Mouse (Mus musculus) limb, embryonic 12.5 days (tissue): ENCODE results near the gene Krt80. TPM values are rescaled to one million over a fixed set of nuclear protein-coding genes. Genes with fewer than 3 reads are reported as not detected.

Experiments used
- ATAC-seq: fragments of 200-750 bp; cut with Nextera tagmentation; 2 replicates; pipeline ENCODE4 v1.8.0; 2017; ENCODE audit warnings: low read depth, moderate TSS enrichment; ENCODE audit not compliant: insufficient number of reproducible peaks, insufficient read depth, low FRiP score, low TSS enrichment
- H3K27ac ChIP-seq: fragments of 300-500 bp; sonication (generic); 2 replicates; pipeline ENCODE4 v1.5.1; 2016; ENCODE audit warnings: mild to moderate bottlenecking, moderate library complexity
- H3K27me3 ChIP-seq: fragments of 300-500 bp; sonication (generic); 2 replicates; pipeline ENCODE4 v1.6.1; 2016; ENCODE audit warnings: mild to moderate bottlenecking, moderate library complexity
- H3K36me3 ChIP-seq: fragments of 300-500 bp; sonication (generic); 2 replicates; pipeline ENCODE4 v1.6.1; 2016; ENCODE audit warnings: mild to moderate bottlenecking, moderate library complexity
- H3K4me1 ChIP-seq: fragments of 300-500 bp; sonication (generic); replicated peaks from 2 replicates; pipeline ENCODE4 v1.6.1; 2016
- H3K4me2 ChIP-seq: fragments of 300-500 bp; sonication (generic); 2 replicates; pipeline ENCODE4 v1.6.1; 2016; ENCODE audit warnings: mild to moderate bottlenecking, moderate library complexity
- H3K4me3 ChIP-seq: fragments of 300-500 bp; sonication (generic); replicated peaks from 2 replicates; pipeline ENCODE4 v1.5.1; 2016; ENCODE audit warnings: mild to moderate bottlenecking
- H3K9ac ChIP-seq: fragments of 300-500 bp; sonication (generic); replicated peaks from 2 replicates; pipeline ENCODE4 v1.6.1; 2016; ENCODE audit warnings: mild to moderate bottlenecking, moderate library complexity
- H3K9me3 ChIP-seq: fragments of 300-500 bp; sonication (generic); 2 replicates; pipeline ENCODE4 v1.6.1; 2016; ENCODE audit warnings: mild to moderate bottlenecking, moderate library complexity
- WGBS: fragments of 180-500 bp; shearing (Covaris S2); methylation state at CpG from one replicate; pipeline ENCODE4 v1.1.7; 2016; 5-methylcytosine and 5-hydroxymethylcytosine counted together
- polyA plus RNA-seq: library from polyadenylated mRNA; unstranded; fragments of >200 nt; fragmentation: Nextera tagmentation; extraction: Ambion mirVana; gene quantifications from 2 replicates; pipeline ENCODE4 v1.2.1, GENCODE M21; 2016

The Krt80 gene
- polyA plus RNA-seq, 1 experiment from 2014 or later: 0.26 TPM

DNA sequence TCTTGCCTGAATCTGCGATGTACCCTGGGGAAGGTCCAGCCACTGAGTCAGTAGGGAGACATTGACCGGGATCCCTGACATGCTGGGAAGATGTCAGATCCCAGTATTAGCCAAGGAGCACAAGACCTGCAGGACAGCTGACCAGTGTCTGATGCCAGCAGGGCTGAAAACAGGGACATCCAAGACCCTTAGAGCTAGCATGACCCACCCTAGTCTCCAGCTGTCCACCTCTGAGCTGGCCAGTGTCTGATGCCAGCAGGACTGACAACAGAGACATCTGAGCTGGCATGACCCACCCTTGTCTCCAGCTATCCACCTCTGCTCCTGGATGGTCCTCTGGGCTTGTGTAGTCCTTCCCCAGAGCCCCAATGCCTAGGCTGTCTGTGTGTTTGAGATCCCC is 3.0 kb downstream of the Krt80 start:
- WGBS: 66% methylated on average over 2 of the region's 2 CpGs
- Histone ChIP-seq H3K9ac (no peak overlapping the region), H3K9me3 (no peaks in the 10 kb centered on the region)

GRCm38 (mm10) chr15:101366482-101366881 is 3.5 kb downstream of the Krt80 start:
- H3K9me3 ChIP-seq: no peaks in the 10 kb centered on the region
- no peak overlapping the region for H3K9ac ChIP-seq
- no peak overlapping the region for H3K4me2 ChIP-seq
- H3K4me3 ChIP-seq: no peak overlapping the region
- H3K4me1 ChIP-seq: peaks cover 10% of the 10 kb centered on the region; the same call in 1 of the 2 replicates
- H3K27ac ChIP-seq: no peak overlapping the region
- H3K36me3 ChIP-seq: no peaks in the 10 kb centered on the region
- 50% methylated on average over 3 of the region's 3 CpGs for whole genome bisulfite sequencing
- ATAC-seq: no peak
- H3K27me3 ChIP-seq: peaks cover 7% of the 10 kb centered on the region; the same call in 1 of the 2 replicates

More for the DNA sequence above, 3.0 kb downstream of the Krt80 start:
- Histone ChIP-seq H3K27me3 (peaks cover 7% of the 10 kb centered on the region; the same call in 1 of the 2 replicates), H3K4me1 (peaks cover 10% of the 10 kb centered on the region; the same call in 1 of the 2 replicates), H3K4me2 (no peak overlapping the region), H3K27ac (no peak overlapping the region), H3K36me3 (no peaks in the 10 kb centered on the region), H3K4me3 (no peak overlapping the region)
- no peak for ATAC-seq

- H3K36me3 ChIP-seq: no peaks in the 10 kb centered on the region
- H3K9ac ChIP-seq: no peak overlapping the region
- H3K9me3 ChIP-seq: no peaks in the 10 kb centered on the region
- no peak overlapping the region for H3K4me2 ChIP-seq
- H3K4me1 ChIP-seq: peaks cover 10% of the 10 kb centered on the region; the same call in 1 of the 2 replicates
- no peak for ATAC-seq
- H3K27me3 ChIP-seq: peaks cover 7% of the 10 kb centered on the region; the same call in 1 of the 2 replicates
- no peak overlapping the region for H3K27ac ChIP-seq
- H3K4me3 ChIP-seq: no peak overlapping the region
- 66% methylated on average over 4 of the region's 4 CpGs for WGBS
Observed at GRCm38 (mm10) chr15:101365721-101366120, 4.2 kb downstream of the Krt80 start.

- Histone ChIP-seq H3K9ac (no peak overlapping the region), H3K4me3 (no peak overlapping the region), H3K27me3 (peaks cover 7% of the 10 kb centered on the region; the same call in 1 of the 2 replicates), H3K27ac (no peak overlapping the region), H3K4me1 (peaks cover 10% of the 10 kb centered on the region; the same call in 1 of the 2 replicates), H3K4me2 (no peak overlapping the region), H3K9me3 (no peaks in the 10 kb centered on the region), H3K36me3 (no peaks in the 10 kb centered on the region)
- ATAC-seq: no peak
- 58% methylated on average over 7 of the region's 7 CpGs for WGBS
Observed at GRCm38 (mm10) chr15:101364891-101365671, 4.9 kb downstream of the Krt80 start.

GRCm38 (mm10) chr15:101364425-101364824 is 5.5 kb downstream of the Krt80 start:
- Histone ChIP-seq H3K4me2 (no peak overlapping the region), H3K4me1 (peaks cover 4% of the 10 kb centered on the region; the same call in 1 of the 2 replicates), H3K27ac (no peak overlapping the region), H3K9me3 (no peaks in the 10 kb centered on the region), H3K9ac (no peak overlapping the region), H3K27me3 (peaks cover 3% of the 10 kb centered on the region; the same call in 1 of the 2 replicates), H3K4me3 (no peak overlapping the region), H3K36me3 (no peaks in the 10 kb centered on the region)
- 61% methylated on average over 6 of the region's 6 CpGs for WGBS
- ATAC-seq: no peak

GRCm38 (mm10) chr15:101363933-101364332 is 6.0 kb downstream of the Krt80 start:
- Histone ChIP-seq H3K4me3 (no peak overlapping the region), H3K9ac (no peak overlapping the region), H3K27ac (no peak overlapping the region), H3K4me2 (no peak overlapping the region), H3K9me3 (no peaks in the 10 kb centered on the region), H3K36me3 (no peaks in the 10 kb centered on the region), H3K27me3 (no peaks in the 10 kb centered on the region; the same call in 1 of the 2 replicates), H3K4me1 (peaks cover 3% of the 10 kb centered on the region; the same call in 1 of the 2 replicates)
- 64% methylated on average over 6 of the region's 6 CpGs for WGBS
- ATAC-seq: no peak

GRCm38 (mm10) chr15:101362393-101363010 is 7.5 kb downstream of the Krt80 start:
- Histone ChIP-seq H3K4me1 (peaks cover 3% of the 10 kb centered on the region; the same call in 1 of the 2 replicates), H3K4me2 (no peak overlapping the region), H3K27me3 (no peaks in the 10 kb centered on the region; the same call in 1 of the 2 replicates), H3K4me3 (no peak overlapping the region), H3K9me3 (no peaks in the 10 kb centered on the region), H3K9ac (no peak overlapping the region), H3K36me3 (no peaks in the 10 kb centered on the region), H3K27ac (no peak overlapping the region)
- WGBS: 54% methylated on average over 4 of the region's 4 CpGs
- ATAC-seq: no peak

DNA sequence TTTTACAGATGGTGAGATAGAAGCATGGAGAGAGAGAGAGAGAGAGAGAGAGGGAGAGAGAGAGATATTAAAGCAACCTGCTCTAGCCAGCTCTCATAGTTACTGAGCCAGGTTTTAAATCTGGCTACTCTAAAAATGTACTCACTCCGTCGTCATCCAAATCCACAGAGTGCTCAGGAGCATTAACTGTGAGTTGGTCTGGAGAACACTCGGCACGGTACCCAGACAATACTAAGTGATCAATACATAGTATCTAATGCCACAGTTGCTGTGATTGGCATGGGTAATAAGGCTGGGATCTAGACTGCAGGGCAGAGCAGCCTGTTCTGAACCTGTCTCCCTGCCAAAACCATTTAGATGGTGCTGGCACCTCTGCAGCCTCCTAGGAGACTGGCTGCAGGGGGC is 14.6 kb downstream of the Krt80 start:
- H3K36me3 ChIP-seq: no peaks in the 10 kb centered on the region
- ATAC-seq: no peak
- H3K4me1 ChIP-seq: peaks cover 15% of the 10 kb centered on the region
- H3K4me2 ChIP-seq: no peak overlapping the region
- H3K27ac ChIP-seq: no peak overlapping the region
- no peak overlapping the region for H3K4me3 ChIP-seq
- H3K27me3 ChIP-seq: peaks cover 7% of the 10 kb centered on the region; the same call in 1 of the 2 replicates
- 84% methylated on average over 4 of the region's 4 CpGs for WGBS
- no peak overlapping the region for H3K9ac ChIP-seq
- H3K9me3 ChIP-seq: no peaks in the 10 kb centered on the region

GRCm38 (mm10) chr15:101352706-101353465 is 17.1 kb downstream of the Krt80 start:
- WGBS: 46% methylated on average over 10 of the region's 10 CpGs
- Histone ChIP-seq H3K4me2 (no peak overlapping the region), H3K4me1 (peaks cover 15% of the 10 kb centered on the region), H3K9ac (no peak overlapping the region; the same call in 1 of the 2 replicates), H3K27ac (no peak overlapping the region), H3K36me3 (no peaks in the 10 kb centered on the region), H3K9me3 (no peaks in the 10 kb centered on the region), H3K4me3 (no peak overlapping the region), H3K27me3 (peaks cover 7% of the 10 kb centered on the region; the same call in 1 of the 2 replicates)
- no peak for ATAC-seq

GRCm38 (mm10) chr15:101352047-101352446 is 17.9 kb downstream of the Krt80 start:
- Histone ChIP-seq H3K36me3 (no peaks in the 10 kb centered on the region), H3K4me1 (peaks cover 15% of the 10 kb centered on the region), H3K4me2 (no peak overlapping the region), H3K27me3 (peaks cover 7% of the 10 kb centered on the region; the same call in 1 of the 2 replicates), H3K9ac (no peak overlapping the region), H3K9me3 (no peaks in the 10 kb centered on the region), H3K27ac (no peak overlapping the region), H3K4me3 (no peak overlapping the region)
- WGBS: 73% methylated on average over 13 of the region's 13 CpGs
- ATAC-seq: no peak
